Mouse (Mus musculus) hindbrain, embryonic 14.5 days (tissue): ENCODE measurements at regions not wholly inside any gene's neighbourhood (a gene's known extent, or its start where the extent isn't known, plus 50 kb on each side); places are given as distances from the start of the nearest gene placed in this dataset.
"Not testable (repeated sequence)": the region's sequence is repeated elsewhere in the genome, so short reads cannot be mapped to it uniquely, and the experiment has no call there.

Experiments used
- ATAC-seq: fragments of 200-750 bp; cut with Nextera tagmentation; 2 replicates; pipeline ENCODE4 v1.8.0; 2017; ENCODE audit warnings: moderate number of reproducible peaks, mild to moderate bottlenecking, moderate TSS enrichment, moderate library complexity; ENCODE audit not compliant: low FRiP score
- DNase-seq: peaks from one replicate; pipeline ENCODE4 v3.0.0-alpha.2; 2015; ENCODE audit warnings: low spot score
- H3K27ac ChIP-seq: fragments of 300-500 bp; sonication (generic); 2 replicates; pipeline ENCODE4 v1.5.1; 2014; ENCODE audit warnings: mild to moderate bottlenecking, moderate library complexity
- H3K27me3 ChIP-seq: fragments of 300-500 bp; sonication (generic); 2 replicates; pipeline ENCODE4 v1.6.1; 2014; ENCODE audit warnings: mild to moderate bottlenecking, low read length, mixed read lengths; ENCODE audit not compliant: control insufficient read depth, insufficient read depth
- H3K36me3 ChIP-seq: fragments of 300-500 bp; sonication (generic); replicated peaks from 2 replicates; pipeline ENCODE4 v1.6.1; 2014; ENCODE audit not compliant: control insufficient read depth, insufficient read depth
- H3K4me1 ChIP-seq: fragments of 300-500 bp; sonication (generic); replicated peaks from 2 replicates; pipeline ENCODE4 v1.6.1; 2014; ENCODE audit warnings: antibody characterized with exemption, low read length, mixed read lengths; ENCODE audit not compliant: control insufficient read depth, insufficient read depth
- H3K4me2 ChIP-seq: fragments of 300-500 bp; sonication (generic); replicated peaks from 2 replicates; pipeline ENCODE4 v1.6.1; 2014; ENCODE audit warnings: mild to moderate bottlenecking, moderate library complexity
- H3K4me3 ChIP-seq: fragments of 300-500 bp; sonication (generic); replicated peaks from 2 replicates; pipeline ENCODE4 v1.5.1; 2014; ENCODE audit warnings: mild to moderate bottlenecking, low read length
- H3K9ac ChIP-seq: fragments of 300-500 bp; sonication (generic); 2 replicates; pipeline ENCODE4 v1.6.1; 2014
- H3K9me3 ChIP-seq: fragments of 300-500 bp; sonication (generic); 2 replicates; pipeline ENCODE4 v1.6.1; 2016; ENCODE audit warnings: low read length; ENCODE audit not compliant: control insufficient read depth
- whole genome bisulfite sequencing: fragments of 180-500 bp; shearing (Covaris S2); extraction: QIAGEN DNeasy Blood & Tissue Kit; methylation state at CpG from one replicate; pipeline ENCODE4 v1.1.7; 2014; 5-methylcytosine and 5-hydroxymethylcytosine counted together

GRCm38 (mm10) chr10:22460386-22460785, 100.0 kb downstream of the Raet1d start:
- H3K4me1 ChIP-seq, H3K27me3 ChIP-seq, H3K36me3 ChIP-seq, H3K4me3 ChIP-seq, H3K9me3 ChIP-seq, H3K9ac ChIP-seq, H3K27ac ChIP-seq, H3K4me2 ChIP-seq, DNase-seq: not testable (repeated sequence)
- ATAC-seq = peak; percentile 48
- WGBS = 14% methylated on average over 4 of the region's 4 CpGs

- not testable (repeated sequence) for H3K4me1 ChIP-seq, H3K27me3 ChIP-seq, H3K4me2 ChIP-seq, H3K9ac ChIP-seq, H3K27ac ChIP-seq, H3K36me3 ChIP-seq, H3K9me3 ChIP-seq, H3K4me3 ChIP-seq
- 6% methylated on average over 7 of the region's 7 CpGs for WGBS
- DNase-seq (peak; percentile 34), ATAC-seq (peak; percentile 70)
These were observed 100.6 kb downstream of the Raet1d start for GRCm38 (mm10) chr10:22460818-22461479.

GRCm38 (mm10) chr10:22461480-22462050, 101.2 kb downstream of the Raet1d start:
- H3K4me2 ChIP-seq, H3K9ac ChIP-seq, H3K36me3 ChIP-seq, H3K9me3 ChIP-seq, H3K27me3 ChIP-seq, H3K4me1 ChIP-seq, H3K27ac ChIP-seq, H3K4me3 ChIP-seq, DNase-seq: not testable (repeated sequence)
- 21% methylated on average over 4 of the region's 4 CpGs for WGBS
- ATAC-seq = peak; percentile 79

GRCm38 (mm10) chr10:22471722-22472330, 111.5 kb downstream of the Raet1d start:
- not testable (repeated sequence) for H3K9ac ChIP-seq, H3K4me2 ChIP-seq, H3K4me1 ChIP-seq, H3K9me3 ChIP-seq, DNase-seq, ATAC-seq, H3K4me3 ChIP-seq, H3K27me3 ChIP-seq, H3K36me3 ChIP-seq, H3K27ac ChIP-seq
- WGBS = 98% methylated on average over 6 of the region's 6 CpGs

GRCm38 (mm10) chr10:22479860-22480259, 119.5 kb downstream of the Raet1d start:
- H3K27ac ChIP-seq, H3K27me3 ChIP-seq, H3K4me3 ChIP-seq, H3K9me3 ChIP-seq, H3K4me1 ChIP-seq, H3K4me2 ChIP-seq, H3K36me3 ChIP-seq, H3K9ac ChIP-seq: not testable (repeated sequence)
- 4% methylated on average over 4 of the region's 4 CpGs for WGBS
- DNase-seq = peak; percentile 88
- ATAC-seq = peak; percentile 83

- not testable (repeated sequence) for H3K27ac ChIP-seq, ATAC-seq, H3K4me1 ChIP-seq, H3K9me3 ChIP-seq, H3K27me3 ChIP-seq, H3K9ac ChIP-seq, H3K36me3 ChIP-seq, DNase-seq, H3K4me3 ChIP-seq, H3K4me2 ChIP-seq
- WGBS = 91% methylated on average over 5 of the region's 5 CpGs
These were observed 126.7 kb downstream of the Raet1d start for GRCm38 (mm10) chr10:22487071-22487470.

- not testable (repeated sequence) for ATAC-seq, H3K27ac ChIP-seq, H3K9me3 ChIP-seq, H3K4me2 ChIP-seq, H3K36me3 ChIP-seq, H3K4me3 ChIP-seq, H3K27me3 ChIP-seq, H3K9ac ChIP-seq, DNase-seq, H3K4me1 ChIP-seq
- WGBS = 79% methylated on average over 9 of the region's 11 CpGs
These were observed 131.5 kb downstream of the Raet1d start for GRCm38 (mm10) chr10:22491806-22492347.

GRCm38 (mm10) chr10:22495975-22496496, 135.7 kb downstream of the Raet1d start:
- ATAC-seq (no peak), DNase-seq (no peak)
- Histone ChIP-seq H3K4me3 (no peak overlapping the region), H3K36me3 (no peaks in the 10 kb centered on the region), H3K27ac (no peak overlapping the region), H3K4me1 (no peaks in the 10 kb centered on the region), H3K9me3 (no peaks in the 10 kb centered on the region), H3K9ac (no peak overlapping the region), H3K4me2 (no peak overlapping the region), H3K27me3 (no peaks in the 10 kb centered on the region)
- WGBS = 54% methylated on average over 4 of the region's 4 CpGs
